Mouse (Mus musculus): ENCODE data around the gene Gngt2. TPM values are rescaled to one million over a fixed set of nuclear protein-coding genes. Genes with fewer than 3 reads are reported as not detected.

Gngt2 gene
- total RNA-seq, 2 experiments from 2014 or later, result 0.79 to 2.3 TPM

- intact Hi-C loops (cut with DNase I), result no loop called here
- no peak for DNase-seq (ENCODE audit: extremely low spot score in 1 of 2, low spot score in 2 of 2)
Observed at GRCm38 (mm10) chr11:95834742-95835710, 2.0 kb upstream of the Gngt2 start.

DNA sequence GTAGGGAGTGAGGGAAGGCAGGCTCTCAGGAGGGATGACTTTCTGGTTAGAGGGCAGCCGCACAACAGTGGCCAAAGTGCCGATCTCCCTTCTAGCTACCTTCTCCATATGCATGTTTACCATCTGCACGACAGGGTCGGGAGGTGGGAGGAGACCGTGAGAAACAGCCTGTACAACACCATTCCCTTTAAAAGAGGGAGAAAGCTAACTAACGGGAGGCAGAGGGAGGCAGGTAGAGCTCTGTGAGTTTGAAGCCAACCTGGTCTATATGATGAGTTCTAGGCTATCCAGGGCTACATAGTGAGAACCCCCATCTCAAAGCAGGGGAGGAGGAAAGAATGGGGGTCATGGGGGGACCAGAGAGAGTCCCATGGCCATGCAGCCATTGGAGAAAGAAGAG, 1.2 kb upstream of the Gngt2 start:
- intact Hi-C loops (cut with DNase I), result no loop called here

GRCm38 (mm10) chr11:95836433-95836832, 583 bp upstream of the Gngt2 start:
- DNase-seq (ENCODE audit: extremely low spot score in 1 of 2, low spot score in 2 of 2), result no peak
- intact Hi-C loops (cut with DNase I), result no loop called here

More for the DNA sequence above, 1.2 kb upstream of the Gngt2 start:
- DNase-seq (ENCODE audit: extremely low spot score in 1 of 2, low spot score in 2 of 2), result no peak

DNA sequence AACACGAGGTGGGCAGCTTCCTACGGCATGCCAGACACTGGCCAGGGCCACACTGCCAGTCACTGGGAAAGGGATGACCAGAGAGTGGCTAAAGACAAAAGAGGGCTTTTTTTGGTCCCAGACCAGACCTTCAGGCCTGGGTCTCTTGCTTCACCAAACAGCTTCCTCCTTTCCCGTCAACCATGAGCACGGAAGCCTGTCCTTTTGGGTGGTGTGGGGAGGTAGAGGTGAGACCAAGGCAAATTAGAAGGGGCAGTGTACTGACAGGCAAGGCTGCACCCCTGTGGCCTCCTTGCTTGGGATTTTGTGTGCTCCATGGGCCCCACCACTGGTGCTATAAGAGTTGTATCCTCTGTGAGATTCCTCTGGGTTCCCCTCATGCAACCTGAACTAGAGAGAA, 1.6 kb downstream of the Gngt2 start:
- no peak for DNase-seq (ENCODE audit: extremely low spot score in 1 of 2, low spot score in 2 of 2)
- intact Hi-C loops (cut with DNase I), result no loop called here

DNA sequence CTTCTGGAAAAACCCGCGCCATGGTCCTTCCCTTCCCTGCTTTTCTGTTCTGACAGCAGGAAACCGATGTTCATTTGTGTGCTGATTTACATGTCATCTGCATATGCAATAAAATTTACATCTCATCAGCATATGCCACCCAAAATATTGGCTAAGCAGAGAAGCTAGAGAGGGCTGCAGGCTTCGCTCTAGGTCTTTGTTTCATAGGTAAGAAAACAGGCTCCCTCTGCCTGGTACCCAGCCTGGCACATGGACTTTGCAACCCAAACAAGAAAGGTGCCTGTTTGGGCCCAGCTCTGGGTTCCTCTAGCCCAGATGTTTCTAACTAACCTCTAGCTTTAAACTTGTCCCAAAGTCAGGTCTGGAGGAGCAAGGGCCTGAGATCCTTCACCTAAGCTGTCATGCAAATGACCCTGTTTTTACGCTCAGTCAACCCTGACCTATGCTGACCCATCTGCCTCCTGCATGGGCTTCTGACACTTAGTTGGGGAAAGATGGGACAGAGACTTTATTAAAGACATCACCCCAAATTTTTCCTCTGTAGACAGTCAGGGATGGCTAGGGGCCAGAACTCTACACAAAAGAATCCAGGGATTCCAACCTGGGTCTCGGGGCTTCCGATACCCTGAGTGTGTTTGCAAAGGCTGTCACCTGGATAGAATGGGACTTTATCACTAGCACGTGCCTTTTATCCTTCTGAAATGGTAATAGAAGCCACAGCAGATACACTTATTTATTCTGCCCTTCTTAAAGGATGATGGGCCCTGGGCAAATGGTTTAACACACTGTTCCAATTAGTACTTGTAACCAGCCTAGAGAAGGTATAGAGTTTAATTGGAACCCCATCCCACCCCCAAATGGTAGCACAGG, 2.2 kb downstream of the Gngt2 start:
- no peak for DNase-seq (ENCODE audit: extremely low spot score in 1 of 2, low spot score in 2 of 2)
- intact Hi-C loops (cut with DNase I), result no loop called here

- no peak for DNase-seq (ENCODE audit: extremely low spot score in 1 of 2, low spot score in 2 of 2)
- intact Hi-C loops (cut with DNase I), result no loop called here
Observed at GRCm38 (mm10) chr11:95840694-95841497, 3.9 kb downstream of the Gngt2 start.

DNA sequence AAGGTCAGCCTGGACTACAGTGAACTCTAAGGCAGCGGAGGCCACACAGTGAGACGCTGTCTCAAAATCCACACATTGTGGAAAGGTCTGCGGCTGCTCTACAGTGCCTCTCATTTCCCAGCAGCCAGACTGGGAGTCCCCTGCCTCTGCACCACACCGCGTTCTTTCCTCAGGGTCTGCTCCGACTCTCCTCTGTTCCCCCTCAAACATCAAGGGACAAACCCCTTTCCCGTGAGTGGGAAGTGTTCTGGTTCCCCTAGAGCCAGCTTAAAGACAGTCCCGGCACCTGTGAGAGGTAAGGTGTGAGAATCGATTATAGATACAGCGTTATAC, 4.4 kb downstream of the Gngt2 start:
- no peak for DNase-seq (ENCODE audit: extremely low spot score in 1 of 2, low spot score in 2 of 2)
- intact Hi-C loops (cut with DNase I), result no loop called here

- DNase-seq (ENCODE audit: extremely low spot score in 1 of 2, low spot score in 2 of 2), result peak in 1 of 2 experiments; percentile 60
- intact Hi-C loops (cut with DNase I), result no loop called here
Observed at GRCm38 (mm10) chr11:95842074-95842681, 5.2 kb downstream of the Gngt2 start, which contains the start of gene Abi3. TSS of gene Abi3 (minus strand) at chr11:95842476.

GRCm38 (mm10) chr11:95842953-95843352, 5.9 kb downstream of the Gngt2 start:
- intact Hi-C loops (cut with DNase I), result no loop called here
- no peak for DNase-seq (ENCODE audit: extremely low spot score in 1 of 2, low spot score in 2 of 2)

- intact Hi-C loops (cut with DNase I), result no loop called here
Observed at GRCm38 (mm10) chr11:95843421-95843950, 6.5 kb downstream of the Gngt2 start.

GRCm38 (mm10) chr11:95844935-95845334, 7.9 kb downstream of the Gngt2 start:
- intact Hi-C loops (cut with DNase I), result no loop called here
- DNase-seq (ENCODE audit: extremely low spot score in 1 of 2, low spot score in 2 of 2), result no peak

More at GRCm38 (mm10) chr11:95843421-95843950, 6.5 kb downstream of the Gngt2 start:
- DNase-seq (ENCODE audit: extremely low spot score in 1 of 2, low spot score in 2 of 2), result no peak

DNA sequence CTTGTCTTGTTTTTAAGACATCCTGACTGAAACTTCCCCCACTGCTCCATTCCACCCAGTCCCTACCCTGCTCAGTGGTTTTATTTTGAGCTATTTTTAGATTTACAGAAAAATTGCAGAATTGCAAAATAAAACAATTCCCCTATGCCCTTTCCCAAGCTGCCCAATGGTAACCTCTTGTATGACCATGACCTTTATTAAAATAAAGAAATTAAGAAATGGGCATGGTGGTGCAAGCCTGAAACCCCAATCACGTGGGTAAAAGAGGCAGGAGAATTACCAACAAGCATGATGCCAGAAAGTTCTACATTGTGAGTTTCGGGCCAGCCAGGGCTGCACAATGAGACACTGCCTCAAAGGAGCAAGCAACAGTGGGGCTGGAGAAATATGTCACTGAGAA, 13.9 kb downstream of the Gngt2 start:
- intact Hi-C loops (cut with DNase I), result no loop called here
- DNase-seq (ENCODE audit: extremely low spot score in 1 of 2, low spot score in 2 of 2), result no peak

DNA sequence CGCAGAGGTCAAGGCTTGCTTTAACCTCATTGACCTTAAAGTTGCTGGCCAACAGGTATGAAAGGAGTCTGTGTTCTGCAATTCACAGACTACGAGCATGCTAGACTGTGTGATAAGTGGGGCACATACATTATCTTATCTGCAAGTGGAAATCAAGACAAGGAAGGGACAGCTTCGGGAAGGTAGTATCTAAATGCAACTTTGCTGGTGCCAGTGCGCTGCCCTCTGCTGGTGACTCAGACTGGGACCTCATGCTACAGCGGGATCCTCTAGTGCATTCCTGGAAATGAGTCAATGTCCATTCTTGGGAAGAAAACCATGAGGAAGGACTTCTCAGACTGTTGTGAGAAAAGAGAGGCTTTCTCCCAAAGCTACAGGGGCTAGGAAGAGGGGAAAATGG, 16.7 kb downstream of the Gngt2 start:
- DNase-seq (ENCODE audit: extremely low spot score in 1 of 2, low spot score in 2 of 2), result peak in 1 of 2 experiments; percentile 61
- intact Hi-C loops (cut with DNase I), result no loop called here

- intact Hi-C loops (cut with DNase I), result no loop called here
- no peak for DNase-seq (ENCODE audit: extremely low spot score in 1 of 2, low spot score in 2 of 2)
Observed at GRCm38 (mm10) chr11:95857306-95857705, 20.3 kb downstream of the Gngt2 start.

GRCm38 (mm10) chr11:95857716-95858527, 20.9 kb downstream of the Gngt2 start:
- intact Hi-C loops (cut with DNase I), result no loop called here
- peak in 1 of 2 experiments; percentile 50 for DNase-seq (ENCODE audit: extremely low spot score in 1 of 2, low spot score in 2 of 2)

- intact Hi-C loops (cut with DNase I), result no loop called here
- peak; percentile 98 to 99 for DNase-seq (ENCODE audit: extremely low spot score in 1 of 2, low spot score in 2 of 2)
Observed at GRCm38 (mm10) chr11:95858528-95859467, 21.8 kb downstream of the Gngt2 start.
